Mouse (Mus musculus) forebrain, embryonic 15.5 days (tissue): ENCODE results near the gene Tmigd1. TPM values are rescaled to one million over a fixed set of nuclear protein-coding genes. Genes with fewer than 3 reads are reported as not detected.
"Not testable (repeated sequence)": the region's sequence is repeated elsewhere in the genome, so short reads cannot be mapped to it uniquely, and the experiment has no call there.

Experiments
- ATAC-seq: fragments of 200-750 bp; cut with Nextera tagmentation; replicated peaks from 2 replicates; pipeline ENCODE4 v1.8.0; 2017; ENCODE audit warnings: mild to moderate bottlenecking, moderate TSS enrichment, moderate library complexity
- H3K27ac ChIP-seq: fragments of 300-500 bp; sonication (generic); replicated peaks from 2 replicates; pipeline ENCODE4 v1.5.1; 2015; ENCODE audit warnings: mild to moderate bottlenecking, inconsistent platforms
- H3K27me3 ChIP-seq: fragments of 300-500 bp; sonication (generic); 2 replicates; pipeline ENCODE4 v1.6.1; 2015; ENCODE audit warnings: inconsistent platforms
- H3K36me3 ChIP-seq: fragments of 300-500 bp; sonication (generic); 2 replicates; pipeline ENCODE4 v1.6.1; 2015; ENCODE audit warnings: mild to moderate bottlenecking, inconsistent platforms
- H3K4me1 ChIP-seq: fragments of 300-500 bp; sonication (generic); 2 replicates; pipeline ENCODE4 v1.6.1; 2015; ENCODE audit warnings: inconsistent platforms
- H3K4me2 ChIP-seq: fragments of 300-500 bp; sonication (generic); replicated peaks from 2 replicates; pipeline ENCODE4 v1.6.1; 2015; ENCODE audit warnings: mild to moderate bottlenecking, inconsistent platforms
- H3K4me3 ChIP-seq: fragments of 300-500 bp; sonication (generic); 2 replicates; pipeline ENCODE4 v1.5.1; 2015; ENCODE audit warnings: mild to moderate bottlenecking, inconsistent platforms
- H3K9ac ChIP-seq: fragments of 300-500 bp; sonication (generic); replicated peaks from 2 replicates; pipeline ENCODE4 v1.6.1; 2015; ENCODE audit warnings: mild to moderate bottlenecking, inconsistent platforms
- H3K9me3 ChIP-seq: fragments of 300-500 bp; sonication (generic); 2 replicates; pipeline ENCODE4 v1.6.1; 2016; ENCODE audit warnings: inconsistent platforms
- WGBS: fragments of 180-500 bp; shearing (Covaris S2); methylation state at CpG from one replicate; pipeline ENCODE4 v1.1.7; 2015; ENCODE audit warnings: mixed read lengths; 5-methylcytosine and 5-hydroxymethylcytosine counted together
- polyA plus RNA-seq: library from polyadenylated mRNA; unstranded; fragments of >200 nt; fragmentation: Nextera tagmentation; extraction: Ambion mirVana; gene quantifications from 2 replicates; pipeline ENCODE4 v1.2.1, GENCODE M21; 2015

Tmigd1 gene
- polyA plus RNA-seq, 1 experiment from 2014 or later, result not detected

GRCm38 (mm10) chr11:76908651-76909050 lies 6.7 kb downstream of the Tmigd1 start:
- Histone ChIP-seq H3K4me2 (no peak overlapping the region), H3K9me3 (no peaks in the 10 kb centered on the region), H3K36me3 (no peaks in the 10 kb centered on the region), H3K27ac (no peak overlapping the region), H3K27me3 (no peaks in the 10 kb centered on the region), H3K4me3 (no peak overlapping the region), H3K9ac (no peak overlapping the region), H3K4me1 (peaks cover 17% of the 10 kb centered on the region)
- ATAC-seq, result no peak
- 74% methylated on average over 7 of the region's 7 CpGs for WGBS

GRCm38 (mm10) chr11:76911325-76912054 lies 9.5 kb downstream of the Tmigd1 start:
- H3K4me3 ChIP-seq, result no peak overlapping the region
- H3K27me3 ChIP-seq, result no peaks in the 10 kb centered on the region
- 21% methylated on average over 3 of the region's 3 CpGs for WGBS
- H3K9ac ChIP-seq, result no peak overlapping the region
- ATAC-seq, result peak; percentile 29; the same call in 1 of the 2 replicates
- H3K36me3 ChIP-seq, result no peaks in the 10 kb centered on the region
- H3K9me3 ChIP-seq, result no peaks in the 10 kb centered on the region
- H3K4me1 ChIP-seq, result peaks cover 17% of the 10 kb centered on the region
- H3K27ac ChIP-seq, result peak overlapping the region; percentile 64
- H3K4me2 ChIP-seq, result 0 out of 2 replicates have a peak overlapping the region, but pooled peaks have one; percentile 4

- peak overlapping the region; percentile 64 for H3K27ac ChIP-seq
- no peaks in the 10 kb centered on the region for H3K9me3 ChIP-seq
- H3K4me1 ChIP-seq, result peaks cover 20% of the 10 kb centered on the region
- no peak overlapping the region for H3K4me2 ChIP-seq
- H3K4me3 ChIP-seq, result no peak overlapping the region
- H3K9ac ChIP-seq, result no peak overlapping the region
- H3K36me3 ChIP-seq, result no peaks in the 10 kb centered on the region
- WGBS, result 34% methylated on average over 7 of the region's 7 CpGs
- ATAC-seq, result peak; percentile 71; the same call in 1 of the 2 replicates
- no peaks in the 10 kb centered on the region for H3K27me3 ChIP-seq
These were observed 10.1 kb downstream of the Tmigd1 start for GRCm38 (mm10) chr11:76912055-76912395.

GRCm38 (mm10) chr11:76914366-76914765 lies 12.4 kb downstream of the Tmigd1 start:
- peaks cover 21% of the 10 kb centered on the region for H3K4me1 ChIP-seq
- no peak overlapping the region for H3K4me3 ChIP-seq
- no peak for ATAC-seq
- H3K4me2 ChIP-seq, result no peak overlapping the region
- no peak overlapping the region for H3K9ac ChIP-seq
- H3K27me3 ChIP-seq, result no peaks in the 10 kb centered on the region
- WGBS, result 72% methylated on average over 7 of the region's 7 CpGs
- no peak overlapping the region for H3K27ac ChIP-seq
- H3K36me3 ChIP-seq, result no peaks in the 10 kb centered on the region
- no peaks in the 10 kb centered on the region for H3K9me3 ChIP-seq

- no peaks in the 10 kb centered on the region for H3K36me3 ChIP-seq
- no peaks in the 10 kb centered on the region for H3K9me3 ChIP-seq
- H3K4me2 ChIP-seq, result no peak overlapping the region
- H3K4me1 ChIP-seq, result peaks cover 14% of the 10 kb centered on the region
- ATAC-seq, result no peak
- H3K27me3 ChIP-seq, result no peaks in the 10 kb centered on the region
- 47% methylated on average over 13 of the region's 13 CpGs for WGBS
- H3K27ac ChIP-seq, result no peak overlapping the region
- no peak overlapping the region for H3K4me3 ChIP-seq
- no peak overlapping the region for H3K9ac ChIP-seq
These were observed 14.7 kb downstream of the Tmigd1 start for GRCm38 (mm10) chr11:76916539-76917229.

- 52% methylated on average over 3 of the region's 3 CpGs for WGBS
These were observed 15.2 kb downstream of the Tmigd1 start for GRCm38 (mm10) chr11:76917230-76917548.

GRCm38 (mm10) chr11:76920607-76921006 lies 18.6 kb downstream of the Tmigd1 start:
- no peak overlapping the region for H3K27ac ChIP-seq
- no peaks in the 10 kb centered on the region for H3K36me3 ChIP-seq
- no peak overlapping the region for H3K9ac ChIP-seq
- H3K9me3 ChIP-seq, result no peaks in the 10 kb centered on the region
- no peak overlapping the region for H3K4me2 ChIP-seq
- no peaks in the 10 kb centered on the region for H3K27me3 ChIP-seq
- H3K4me1 ChIP-seq, result peaks cover 4% of the 10 kb centered on the region; the same call in 1 of the 2 replicates
- ATAC-seq, result no peak
- H3K4me3 ChIP-seq, result no peak overlapping the region
- 57% methylated on average over 1 of the region's 1 CpGs for WGBS

More at GRCm38 (mm10) chr11:76917230-76917548, 15.2 kb downstream of the Tmigd1 start:
- H3K27me3 ChIP-seq, result no peaks in the 10 kb centered on the region
- H3K27ac ChIP-seq, result no peak overlapping the region
- H3K4me1 ChIP-seq, result peaks cover 8% of the 10 kb centered on the region
- no peak overlapping the region for H3K9ac ChIP-seq
- H3K36me3 ChIP-seq, result no peaks in the 10 kb centered on the region
- no peak for ATAC-seq
- H3K9me3 ChIP-seq, result no peaks in the 10 kb centered on the region
- H3K4me2 ChIP-seq, result no peak overlapping the region
- no peak overlapping the region for H3K4me3 ChIP-seq

- 85% methylated on average over 6 of the region's 6 CpGs for WGBS
- no peak within 1 kb of the TSS for H3K27ac ChIP-seq
- no peaks in the 10 kb centered on the region for H3K27me3 ChIP-seq
- no peak within 1 kb of the TSS for H3K4me3 ChIP-seq
- H3K36me3 ChIP-seq, result no peaks in the 10 kb centered on the region
- no peak for ATAC-seq
- H3K4me1 ChIP-seq, result no peaks in the 10 kb centered on the region
- no peaks in the 10 kb centered on the region for H3K9me3 ChIP-seq
- no peak within 1 kb of the TSS for H3K4me2 ChIP-seq
- H3K9ac ChIP-seq, result no peak within 1 kb of the TSS
These were observed 22.8 kb downstream of the Tmigd1 start, which contains the start of gene Blmh for GRCm38 (mm10) chr11:76924759-76925236. Blmh (plus strand) TSS chr11:76924809.

GRCm38 (mm10) chr11:76928586-76928985 lies 26.6 kb downstream of the Tmigd1 start:
- not testable (repeated sequence) for H3K9me3 ChIP-seq, H3K4me1 ChIP-seq, H3K9ac ChIP-seq, H3K4me2 ChIP-seq, ATAC-seq, H3K36me3 ChIP-seq, H3K27me3 ChIP-seq, H3K27ac ChIP-seq, H3K4me3 ChIP-seq
- 89% methylated on average over 8 of the region's 8 CpGs for WGBS

- no peak for ATAC-seq
- WGBS, result 63% methylated on average over 3 of the region's 3 CpGs
These were observed 31.2 kb downstream of the Tmigd1 start for GRCm38 (mm10) chr11:76933209-76933608.

GRCm38 (mm10) chr11:76936578-76936977 lies 34.6 kb downstream of the Tmigd1 start:
- Histone ChIP-seq H3K27ac (no peak overlapping the region), H3K9me3 (no peaks in the 10 kb centered on the region), H3K4me2 (no peak overlapping the region), H3K36me3 (no peaks in the 10 kb centered on the region), H3K9ac (no peak overlapping the region), H3K4me1 (no peaks in the 10 kb centered on the region), H3K27me3 (no peaks in the 10 kb centered on the region), H3K4me3 (no peak overlapping the region)
- 80% methylated on average over 5 of the region's 5 CpGs for WGBS
- no peak for ATAC-seq

More at GRCm38 (mm10) chr11:76933209-76933608, 31.2 kb downstream of the Tmigd1 start:
- no peaks in the 10 kb centered on the region for H3K27me3 ChIP-seq
- no peak overlapping the region for H3K4me3 ChIP-seq
- H3K36me3 ChIP-seq, result no peaks in the 10 kb centered on the region
- H3K27ac ChIP-seq, result no peak overlapping the region
- no peaks in the 10 kb centered on the region for H3K4me1 ChIP-seq
- H3K9ac ChIP-seq, result no peak overlapping the region
- H3K4me2 ChIP-seq, result no peak overlapping the region
- H3K9me3 ChIP-seq, result no peaks in the 10 kb centered on the region

GRCm38 (mm10) chr11:76944839-76945238 lies 42.9 kb downstream of the Tmigd1 start:
- Histone ChIP-seq H3K27ac (no peak overlapping the region; the same call in 1 of the 2 replicates), H3K36me3 (0 out of 2 replicates have a peak, but pooled peaks cover under 1% of the 10 kb centered on the region), H3K4me2 (peak overlapping the region; percentile 77), H3K4me3 (peak overlapping the region; percentile 86), H3K9ac (no peak overlapping the region; the same call in 1 of the 2 replicates), H3K9me3 (no peaks in the 10 kb centered on the region), H3K27me3 (no peaks in the 10 kb centered on the region), H3K4me1 (peaks cover 18% of the 10 kb centered on the region)
- no peak for ATAC-seq
- WGBS, result 59% methylated on average over 6 of the region's 6 CpGs
